Mouse (Mus musculus): ENCODE data around the gene Mtrf1l.
A peak's percentile ranks its signal among the peaks of the same experiment; 100 is the strongest.

Gene Mtrf1l

DNA sequence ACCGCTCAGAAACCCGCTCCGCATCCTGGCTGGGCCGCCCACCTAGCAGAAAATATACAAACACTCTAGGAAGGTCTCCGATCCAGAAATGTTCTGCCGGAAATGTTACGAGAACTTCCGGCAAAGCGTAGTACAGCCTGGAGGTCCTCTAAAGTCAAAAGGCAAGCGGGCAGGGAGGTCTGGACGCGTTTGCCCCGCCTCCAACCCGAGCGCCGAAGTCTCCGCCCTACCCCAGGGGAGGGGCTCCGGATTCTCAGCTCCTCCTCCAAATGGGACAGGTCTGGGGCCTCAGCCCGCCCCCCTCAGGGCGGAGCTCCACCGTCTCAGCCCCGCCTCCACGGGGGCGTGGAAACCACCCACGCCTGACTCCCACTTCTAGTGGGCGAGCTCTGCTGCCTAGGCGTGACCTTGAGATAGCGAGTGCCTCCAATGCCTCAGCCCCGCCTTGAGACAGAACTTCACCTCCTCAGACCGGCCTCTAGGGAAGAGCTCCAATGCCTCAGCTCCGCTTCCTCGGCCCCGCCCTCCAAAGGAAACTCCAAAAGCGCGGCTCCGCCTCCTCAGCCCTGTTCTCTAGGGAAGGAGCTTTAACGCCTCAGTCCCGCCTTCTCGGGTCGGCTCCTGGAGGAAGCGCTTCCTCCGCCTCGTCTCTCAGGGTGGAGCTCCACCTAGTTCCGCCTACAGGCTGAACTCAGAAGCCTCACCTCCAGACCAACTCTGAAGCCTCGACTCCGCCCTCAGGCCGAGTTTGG, at the start of gene Mtrf1l:
Mtrf1l (minus strand) TSS at position 171 of the 752 bp plus-strand sequence.
- peak; percentile 94 for DNase-seq (ENCODE audit: low read depth, low spot score)

DNA sequence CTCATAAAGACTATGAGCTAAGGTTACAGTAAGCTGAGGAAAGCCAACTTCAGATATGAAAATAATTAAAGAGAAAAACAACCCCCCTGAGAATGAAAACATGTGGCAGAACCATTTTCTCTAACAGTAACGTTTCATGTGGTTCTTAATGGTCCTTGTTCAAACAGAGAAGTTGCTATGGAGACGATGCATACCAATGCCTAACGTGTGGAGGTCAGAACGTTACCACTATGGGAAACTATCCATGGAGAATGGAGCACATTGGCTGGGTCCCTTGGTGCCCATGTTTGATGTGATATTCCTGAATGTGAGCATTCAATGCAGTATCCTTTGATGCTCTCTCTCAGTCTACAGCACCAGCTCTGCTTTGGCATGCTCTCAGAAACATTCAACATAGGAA, 47.4 kb upstream of the Mtrf1l start:
- DNase-seq (ENCODE audit: low read depth, low spot score), result no peak

DNA sequence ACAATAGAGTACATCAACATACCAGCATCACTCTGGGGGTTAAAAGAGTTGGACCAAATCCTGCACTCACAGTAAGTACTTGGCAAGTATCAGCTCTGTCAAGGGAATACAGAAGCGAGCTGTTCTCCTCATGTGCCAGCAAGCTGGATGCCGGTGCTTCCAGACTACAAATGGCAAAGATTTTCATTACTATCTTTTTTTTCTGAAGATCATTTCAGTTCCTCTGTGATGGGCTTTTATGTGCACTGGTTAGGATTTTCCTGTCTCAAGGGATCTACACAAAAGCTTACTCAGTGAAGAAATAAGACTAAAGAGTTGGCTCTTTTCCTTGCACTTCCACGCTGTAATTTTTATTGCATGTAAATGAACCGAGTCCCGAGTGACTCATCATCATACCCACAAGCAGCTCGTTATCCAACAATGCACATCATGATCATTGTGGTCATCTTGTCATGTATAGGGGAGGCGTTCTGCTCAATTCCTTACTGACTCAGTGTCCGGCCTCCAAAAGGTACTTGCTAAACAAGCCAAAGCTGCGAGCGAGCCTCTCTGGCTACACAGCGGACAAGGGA, 44.4 kb upstream of the Mtrf1l start:
- peak; percentile 50 for DNase-seq (ENCODE audit: low read depth, low spot score)

GRCm38 (mm10) chr10:5865996-5866395, 42.3 kb upstream of the Mtrf1l start:
- DNase-seq (ENCODE audit: low read depth, low spot score), result no peak

GRCm38 (mm10) chr10:5862669-5863068, 39.0 kb upstream of the Mtrf1l start:
- DNase-seq (ENCODE audit: low read depth, low spot score), result no peak

DNA sequence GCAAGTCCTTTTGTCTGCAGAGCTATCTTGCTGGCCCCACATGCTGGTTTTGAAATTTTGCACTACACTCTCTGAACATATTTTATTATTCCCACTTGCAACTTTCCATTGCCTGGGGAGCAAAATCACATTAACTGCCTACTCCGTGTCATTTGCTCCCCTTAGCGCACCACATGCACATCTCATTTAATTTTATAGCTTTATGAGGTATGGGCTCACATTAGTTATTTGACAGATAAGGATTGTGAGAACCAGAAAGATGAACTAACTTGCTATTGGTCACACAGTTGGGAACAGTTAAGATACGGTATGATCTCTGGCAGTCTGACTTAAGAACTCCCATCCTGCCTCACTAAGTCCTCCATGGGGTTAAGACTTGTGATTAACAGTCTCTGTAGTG, 37.1 kb upstream of the Mtrf1l start:
- no peak for DNase-seq (ENCODE audit: low read depth, low spot score)

DNA sequence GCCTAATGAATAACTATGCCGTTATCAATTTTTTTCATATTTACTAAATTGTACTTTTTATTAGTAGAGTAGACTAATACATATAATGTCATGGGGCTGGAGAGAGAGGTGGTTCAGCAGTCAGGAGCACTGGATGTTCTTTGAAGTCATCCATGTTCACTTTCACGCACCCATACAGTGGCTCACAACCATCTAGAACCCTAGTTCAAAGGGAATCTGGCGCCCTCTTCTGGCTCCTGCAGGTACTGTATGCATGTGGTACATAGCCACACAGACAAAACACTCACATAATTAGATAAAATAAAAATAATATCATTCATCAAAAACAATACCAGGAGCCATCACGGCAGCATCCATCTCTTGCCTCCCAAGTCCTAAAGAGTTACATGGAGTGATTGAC, 36.0 kb upstream of the Mtrf1l start:
- no peak for DNase-seq (ENCODE audit: low read depth, low spot score)

DNA sequence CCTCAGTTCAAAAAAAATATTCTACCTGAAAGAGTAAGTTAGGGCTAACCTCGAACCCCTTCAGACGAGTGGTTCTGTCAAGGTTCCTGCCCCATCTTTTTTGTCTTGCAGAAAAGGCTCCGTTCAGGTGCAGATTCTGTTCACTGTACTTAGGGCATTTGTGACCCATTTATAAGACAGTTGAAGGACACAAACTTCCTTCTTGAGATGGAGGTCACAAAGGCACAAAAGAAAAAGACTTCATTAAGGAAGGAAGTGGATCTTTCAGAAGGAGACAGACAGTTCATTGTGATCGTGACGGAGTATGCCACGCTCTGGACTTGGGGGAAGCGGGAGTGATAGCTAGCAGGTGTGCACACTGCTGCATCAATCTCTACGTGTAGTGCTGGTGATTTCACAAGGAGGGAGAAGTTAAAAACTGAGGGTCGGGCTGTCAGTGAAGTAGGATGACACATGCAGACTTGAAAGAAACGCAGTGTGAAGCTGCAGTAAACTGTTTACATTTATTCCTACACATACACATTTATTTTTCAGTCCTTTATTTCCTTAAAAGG, 34.4 kb upstream of the Mtrf1l start:
- no peak for DNase-seq (ENCODE audit: low read depth, low spot score)

DNA sequence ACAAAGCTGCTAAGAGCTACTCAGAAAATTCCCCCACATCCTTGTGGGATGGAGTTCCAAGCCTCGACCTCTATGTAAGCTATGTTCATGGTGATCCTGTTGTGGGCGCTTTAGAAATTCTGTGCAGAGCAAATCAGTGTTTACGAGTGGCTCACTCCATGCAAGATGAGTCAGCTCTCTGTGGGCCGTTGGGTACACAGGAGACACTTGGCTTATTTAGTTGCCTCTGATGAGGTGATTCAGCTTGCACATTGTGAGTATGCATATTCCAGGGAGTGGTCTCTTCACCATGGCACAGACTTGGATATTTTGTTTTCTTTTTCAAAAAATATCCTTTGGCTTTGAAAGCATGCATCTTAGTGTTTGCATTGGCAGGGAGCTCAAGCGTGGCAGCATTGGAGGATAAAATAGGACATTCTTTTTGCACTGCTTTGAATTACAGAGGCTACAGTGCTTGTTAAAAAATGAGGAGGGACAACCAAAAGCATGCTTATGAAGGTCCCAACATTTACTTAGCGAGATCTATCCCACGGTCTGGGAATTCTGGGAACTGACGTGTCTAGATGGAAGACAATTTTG, 29.7 kb upstream of the Mtrf1l start:
- DNase-seq (ENCODE audit: low read depth, low spot score), result peak; percentile 52

DNA sequence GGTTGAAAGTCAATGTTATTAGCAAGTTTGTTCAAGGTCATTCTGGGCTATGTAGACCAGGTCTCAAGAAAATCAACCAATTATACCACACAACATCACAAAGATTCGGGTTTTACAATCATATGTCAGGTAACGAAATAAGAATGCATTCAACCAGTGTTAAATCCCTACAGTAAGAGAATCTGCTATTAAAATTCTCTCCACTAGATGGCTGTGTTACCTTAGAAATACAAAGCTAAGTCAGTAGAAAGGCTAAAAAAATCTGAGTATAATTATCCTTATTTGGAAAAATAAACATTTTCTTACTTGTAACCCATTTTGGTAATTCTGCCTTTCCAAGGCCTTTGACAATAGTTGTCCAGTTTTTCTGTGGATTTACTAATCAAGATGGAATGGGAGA, 23.2 kb upstream of the Mtrf1l start:
- peak; percentile 36 for DNase-seq (ENCODE audit: low read depth, low spot score)

DNA sequence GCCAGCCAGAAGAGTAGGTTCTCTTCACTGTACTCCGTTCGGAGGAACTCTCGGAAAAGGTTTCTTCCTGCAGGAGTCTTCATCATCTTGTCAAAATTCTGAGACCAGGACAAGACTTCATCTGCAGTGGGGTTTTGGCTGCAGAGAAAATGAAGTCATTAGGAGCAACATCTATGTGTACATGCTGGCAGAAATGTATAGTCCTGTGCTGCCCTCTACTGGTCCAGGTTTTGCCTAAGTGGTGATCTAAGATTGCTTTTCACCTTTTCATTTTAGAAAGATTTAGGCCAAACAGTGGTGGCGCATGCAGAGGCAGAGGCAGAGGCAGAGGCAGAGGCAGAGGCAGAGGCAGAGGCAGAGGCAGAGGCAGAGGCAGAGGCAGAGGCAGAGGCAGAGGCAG, 17.7 kb upstream of the Mtrf1l start:
- DNase-seq (ENCODE audit: low read depth, low spot score), result peak; percentile 29

- no peak for DNase-seq (ENCODE audit: low read depth, low spot score)
These were observed 2.8 kb upstream of the Mtrf1l start for GRCm38 (mm10) chr10:5826336-5827025.

- DNase-seq (ENCODE audit: low read depth, low spot score), result peak; percentile 55
These were observed 1.1 kb upstream of the Mtrf1l start for GRCm38 (mm10) chr10:5824779-5825178.

DNA sequence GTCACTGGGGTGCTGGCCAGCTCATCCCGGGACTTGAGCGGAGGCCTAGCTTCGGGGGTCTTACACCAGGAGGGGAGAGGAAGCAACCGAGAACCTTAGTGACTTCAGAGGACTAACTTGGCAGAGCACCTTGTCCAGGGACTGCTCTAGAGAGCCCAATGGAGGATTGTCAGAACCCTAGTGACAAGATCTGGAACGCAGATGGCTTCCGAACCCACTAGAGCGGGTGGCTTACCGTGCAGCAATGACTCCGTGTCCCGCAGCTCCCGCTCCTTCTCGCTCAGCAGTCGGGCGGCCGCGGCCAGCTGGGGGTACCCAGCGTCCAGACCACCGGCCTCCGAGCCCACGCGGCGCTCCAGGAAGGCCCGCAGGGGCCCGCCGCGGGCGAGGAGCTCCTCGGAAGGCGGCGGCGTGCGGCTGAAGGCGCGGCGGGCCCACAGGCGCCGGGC, 395 bp downstream of the Mtrf1l start:
- no peak for DNase-seq (ENCODE audit: low read depth, low spot score)

GRCm38 (mm10) chr10:5818772-5819171, 4.9 kb downstream of the Mtrf1l start:
- no peak for DNase-seq (ENCODE audit: low read depth, low spot score)

GRCm38 (mm10) chr10:5815968-5816367, 7.7 kb downstream of the Mtrf1l start:
- no peak for DNase-seq (ENCODE audit: low read depth, low spot score)

GRCm38 (mm10) chr10:5813724-5814123, 10.0 kb downstream of the Mtrf1l start:
- DNase-seq (ENCODE audit: low read depth, low spot score), result no peak

GRCm38 (mm10) chr10:5807683-5808082, 16.0 kb downstream of the Mtrf1l start:
- DNase-seq (ENCODE audit: low read depth, low spot score), result no peak

DNA sequence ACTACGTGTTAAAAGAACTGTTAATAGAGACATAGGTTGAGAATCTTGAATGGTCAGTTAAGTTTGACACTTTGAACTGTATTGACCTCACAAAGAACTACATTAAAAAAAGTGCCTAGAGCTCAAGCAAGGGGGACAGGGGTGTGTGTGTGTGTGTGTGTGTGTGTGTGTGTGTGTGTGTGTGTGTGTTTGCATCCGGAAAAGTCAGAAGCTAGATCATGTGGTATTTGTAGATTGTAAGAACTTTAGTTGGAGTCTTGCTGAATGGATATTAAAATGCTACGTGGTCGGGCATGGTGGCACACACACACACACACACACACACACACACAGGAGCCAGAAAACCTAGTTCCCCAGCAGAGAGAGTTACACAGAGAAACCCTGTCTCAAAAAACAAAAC, 16.7 kb downstream of the Mtrf1l start:
- DNase-seq (ENCODE audit: low read depth, low spot score), result no peak

GRCm38 (mm10) chr10:5806416-5806815, 17.3 kb downstream of the Mtrf1l start:
- DNase-seq (ENCODE audit: low read depth, low spot score), result peak; percentile 12

DNA sequence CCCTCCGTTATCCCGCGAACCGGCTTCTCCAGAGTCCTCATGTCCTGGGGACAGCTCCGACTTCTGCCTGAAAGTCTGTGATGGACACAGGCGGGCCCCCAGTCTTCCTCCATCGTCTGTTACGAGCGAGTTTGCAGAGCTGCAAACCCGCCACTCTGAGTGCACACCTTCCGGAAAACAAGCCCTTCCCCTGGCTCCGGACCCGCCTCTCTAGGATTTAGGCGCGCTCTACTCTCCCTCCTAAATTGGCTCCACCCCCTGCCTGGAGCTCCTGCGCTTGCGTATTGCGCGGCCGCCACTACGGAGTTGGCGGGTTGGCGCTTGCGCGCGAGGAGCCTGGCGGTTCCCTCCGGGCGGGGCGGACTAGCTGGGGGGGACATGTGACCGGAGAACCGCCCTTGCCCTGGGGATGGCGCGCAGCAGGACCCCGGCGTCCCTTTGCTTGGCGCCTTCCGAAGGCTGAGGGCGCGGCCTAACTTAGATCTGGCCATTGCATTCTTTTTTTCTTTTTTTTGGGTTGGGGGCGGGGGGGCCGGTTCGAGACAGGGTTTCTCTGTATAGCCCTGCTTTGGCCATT, 17.9 kb downstream of the Mtrf1l start:
- peak; percentile 95 for DNase-seq (ENCODE audit: low read depth, low spot score)

- peak; percentile 99 for DNase-seq (ENCODE audit: low read depth, low spot score)
These were observed 18.4 kb downstream of the Mtrf1l start, which contains the start of gene Fbxo5 for GRCm38 (mm10) chr10:5805243-5805730. Gene Fbxo5, minus strand, starts transcription at chr10:5805600.

Data from telencephalon, adult 2 months (tissue).